Mouse (Mus musculus): Measurements from ENCODE around the gene Tle3.

GRCm38 (mm10) chr9:61449363-61449904 is 77.3 kb downstream of the Tle3 start:
- TF ChIP-seq CTCF (IDR thresholded peaks at IDR 0.05; ENCODE audit: low read depth, low read length) (no peak), POLR2A (IDR thresholded peaks at IDR 0.05; ENCODE audit: borderline replicate concordance, low read depth, low read length) (no peak)

Data from bone marrow macrophage, adult 2 months (primary cell).